Mouse (Mus musculus): Measurements from ENCODE around the gene Iqcd.

GRCm38 (mm10) chr5:120558041-120558440 lies 30.8 kb upstream of the Iqcd start:
- TF ChIP-seq CTCF (IDR thresholded peaks at IDR 0.05) (no peak), EP300 (IDR thresholded peaks at IDR 0.05; ENCODE audit: insufficient read depth, low read depth, low read length) (no peak), POLR2A (IDR thresholded peaks at IDR 0.05; ENCODE audit: insufficient read depth, low read depth, low read length) (no peak)

Data from heart, adult 2 months (tissue).